Mouse (Mus musculus): Measurements from ENCODE around the gene Nbeal2. TPM values are rescaled to one million over a fixed set of nuclear protein-coding genes. Genes with fewer than 3 reads are reported as not detected.

Gene Nbeal2
- polyA plus RNA-seq, 1 experiment, result 28.1 TPM

DNA sequence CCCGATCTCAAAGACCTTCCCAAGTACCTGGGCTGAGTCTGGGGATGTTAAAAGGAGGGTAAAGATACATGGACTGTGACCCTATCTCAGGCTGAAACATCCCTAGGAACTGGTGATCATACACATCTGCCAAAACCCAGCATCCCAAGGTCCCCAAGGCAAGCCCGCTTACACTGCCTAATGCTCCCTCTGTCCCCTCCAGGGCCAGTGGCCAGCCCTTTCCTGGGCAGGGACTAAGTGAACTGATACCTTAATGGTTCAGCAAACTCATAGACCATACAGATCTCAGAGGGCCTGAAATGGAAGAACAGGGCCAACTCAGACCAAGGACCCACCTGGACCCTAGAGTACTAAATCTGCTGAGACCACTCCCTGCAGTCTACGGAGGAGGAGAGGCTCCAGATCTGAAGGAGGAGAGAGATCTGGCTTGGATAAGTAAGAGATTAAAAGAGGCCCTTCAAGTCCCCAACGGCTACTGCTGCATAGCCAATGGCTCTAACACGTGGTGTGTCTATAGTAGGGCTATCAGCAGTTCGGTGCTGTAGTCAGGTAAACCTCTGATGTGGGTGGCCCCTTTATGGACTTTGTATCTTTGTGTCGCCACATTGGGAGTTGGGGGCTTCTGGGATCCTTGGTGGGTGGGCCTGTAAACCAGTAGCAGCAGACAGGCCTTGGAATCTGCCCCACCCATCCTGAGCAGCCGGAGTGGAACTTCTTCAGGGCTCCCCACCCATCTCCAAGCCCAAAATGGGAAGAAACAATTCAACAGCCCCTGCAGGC, 30.4 kb downstream of the Nbeal2 start:
- 54% methylated on average over 8 of the region's 8 CpGs for WGBS
- peaks cover 4% of the 10 kb centered on the region for H3K4me1 ChIP-seq (ENCODE audit: control insufficient read depth, insufficient read depth, insufficient read length, low read length)
- H3K27ac ChIP-seq (ENCODE audit: insufficient read depth, low read depth, low read length), result peak overlapping the region; percentile 25; the same call in 1 of the 2 replicates
- H3K27me3 ChIP-seq (ENCODE audit: control insufficient read depth, insufficient read depth, low read length), result no peaks in the 10 kb centered on the region
- TF ChIP-seq CTCF (IDR thresholded peaks at IDR 0.05; ENCODE audit: extremely low read depth, insufficient read length, insufficient replicate concordance, low read depth, low read length), result no peak
- no peak for TF ChIP-seq POLR2A (IDR thresholded peaks at IDR 0.05; ENCODE audit: low read depth, low read length)
- H3K4me3 ChIP-seq (ENCODE audit: low read depth, low read length), result peak overlapping the region; percentile 68
- peaks cover 24% of the 10 kb centered on the region for H3K36me3 ChIP-seq (ENCODE audit: control insufficient read depth, insufficient read depth, low read length)

DNA sequence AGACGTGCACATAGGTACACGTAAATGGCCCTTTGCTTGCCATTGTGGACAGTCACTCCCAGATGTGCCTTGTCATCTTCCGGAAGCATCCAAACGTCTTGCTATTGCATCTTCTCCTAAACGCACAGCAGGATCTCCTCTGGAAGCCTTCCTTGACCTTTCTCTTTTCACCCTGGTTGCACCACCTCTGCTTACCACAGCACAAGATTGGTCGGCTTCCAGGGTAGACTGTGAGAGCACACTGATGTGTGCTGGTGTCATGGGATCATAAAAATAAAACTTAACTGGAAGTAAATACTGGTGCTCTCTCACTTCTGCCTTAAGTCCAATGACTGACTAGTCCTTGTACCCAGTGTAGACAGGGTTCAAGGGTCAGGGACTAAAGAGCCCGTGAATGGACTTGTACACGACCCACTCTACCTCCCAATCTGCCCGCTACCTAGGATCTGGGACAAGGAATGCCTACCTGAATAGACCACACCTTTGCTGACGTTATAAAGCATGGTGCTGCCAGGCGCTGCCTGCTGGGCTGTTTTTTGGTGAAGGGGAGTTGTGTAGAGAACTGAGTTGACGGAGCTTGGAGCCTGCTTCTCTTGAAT, 31.2 kb downstream of the Nbeal2 start:
- peaks cover 4% of the 10 kb centered on the region for H3K4me1 ChIP-seq (ENCODE audit: control insufficient read depth, insufficient read depth, insufficient read length, low read length)
- WGBS, result 63% methylated on average over 12 of the region's 12 CpGs
- H3K27me3 ChIP-seq (ENCODE audit: control insufficient read depth, insufficient read depth, low read length), result no peaks in the 10 kb centered on the region
- TF ChIP-seq CTCF (IDR thresholded peaks at IDR 0.05; ENCODE audit: extremely low read depth, insufficient read length, insufficient replicate concordance, low read depth, low read length) (no peak), POLR2A (IDR thresholded peaks at IDR 0.05; ENCODE audit: low read depth, low read length) (no peak)
- no peak overlapping the region for H3K27ac ChIP-seq (ENCODE audit: insufficient read depth, low read depth, low read length)
- H3K4me3 ChIP-seq (ENCODE audit: low read depth, low read length), result no peak overlapping the region
- peaks cover 21% of the 10 kb centered on the region for H3K36me3 ChIP-seq (ENCODE audit: control insufficient read depth, insufficient read depth, low read length)

DNA sequence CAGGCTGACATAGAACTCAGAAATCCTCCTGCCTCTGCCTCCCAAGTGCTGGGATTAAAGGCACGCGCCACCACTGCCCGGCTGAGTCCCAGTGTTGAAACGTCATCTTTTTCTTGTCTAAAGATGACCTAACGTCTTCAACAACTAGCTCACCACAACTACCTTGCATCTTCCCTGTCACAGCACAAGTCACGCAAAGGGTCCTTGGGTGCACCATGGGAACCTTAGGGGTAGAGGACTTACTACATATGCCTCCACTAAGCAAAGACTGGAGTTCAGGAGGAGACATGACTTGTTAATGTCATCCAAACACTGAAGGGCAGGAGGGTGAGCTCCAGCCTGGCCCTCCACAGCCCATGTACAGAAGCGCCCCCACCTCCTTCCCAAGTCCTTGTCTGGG, 33.3 kb downstream of the Nbeal2 start:
- Histone ChIP-seq H3K27ac (ENCODE audit: insufficient read depth, low read depth, low read length) (no peak overlapping the region), H3K4me3 (ENCODE audit: low read depth, low read length) (no peak overlapping the region), H3K36me3 (ENCODE audit: control insufficient read depth, insufficient read depth, low read length) (peaks cover 27% of the 10 kb centered on the region), H3K4me1 (ENCODE audit: control insufficient read depth, insufficient read depth, insufficient read length, low read length) (peaks cover 4% of the 10 kb centered on the region), H3K27me3 (ENCODE audit: control insufficient read depth, insufficient read depth, low read length) (no peaks in the 10 kb centered on the region)
- WGBS, result 96% methylated on average over 7 of the region's 7 CpGs
- TF ChIP-seq POLR2A (IDR thresholded peaks at IDR 0.05; ENCODE audit: low read depth, low read length) (no peak), CTCF (IDR thresholded peaks at IDR 0.05; ENCODE audit: extremely low read depth, insufficient read length, insufficient replicate concordance, low read depth, low read length) (no peak)

DNA sequence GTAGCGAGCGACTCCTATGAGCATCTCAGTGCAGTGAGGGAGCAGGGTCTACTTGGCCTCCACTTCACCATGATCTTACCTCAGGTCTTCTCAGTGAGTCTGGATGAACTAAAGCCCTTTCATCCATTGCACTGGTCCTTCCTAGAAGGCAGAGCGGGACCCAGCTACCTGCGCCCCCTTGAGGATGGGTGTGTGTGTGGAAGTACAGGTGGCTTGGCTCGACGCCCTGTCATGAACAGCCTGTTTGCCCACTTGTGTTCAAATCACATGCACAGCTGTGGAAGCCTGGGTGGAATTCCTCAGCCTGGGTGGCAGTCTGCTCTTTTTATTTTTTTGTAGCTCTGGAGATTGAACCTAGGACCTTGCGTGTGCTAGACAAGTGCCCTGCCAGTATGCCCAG, 33.8 kb downstream of the Nbeal2 start:
- TF ChIP-seq CTCF (IDR thresholded peaks at IDR 0.05; ENCODE audit: extremely low read depth, insufficient read length, insufficient replicate concordance, low read depth, low read length) (no peak), POLR2A (IDR thresholded peaks at IDR 0.05; ENCODE audit: low read depth, low read length) (no peak)

DNA sequence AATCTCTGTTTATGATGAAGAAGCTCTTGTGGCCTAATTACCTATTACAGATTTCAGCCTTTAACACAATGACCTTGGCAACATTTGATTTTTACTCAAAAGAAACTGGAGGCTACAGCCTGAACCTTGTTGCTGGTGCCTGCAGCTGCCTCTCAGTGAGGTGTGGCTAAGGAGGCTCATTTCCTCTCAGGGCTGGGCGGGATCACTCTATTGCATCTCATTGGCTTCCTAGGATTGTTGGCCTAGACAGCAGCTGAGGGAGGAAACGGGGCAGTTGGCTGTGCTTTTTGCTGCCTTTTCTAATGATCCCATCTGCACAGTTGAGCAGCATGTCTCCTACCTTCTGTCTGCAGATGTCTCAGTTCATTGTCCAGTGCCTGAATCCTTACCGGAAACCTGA, 36.9 kb downstream of the Nbeal2 start:
- no peaks in the 10 kb centered on the region for H3K4me1 ChIP-seq (ENCODE audit: control insufficient read depth, insufficient read depth, insufficient read length, low read length)
- H3K4me3 ChIP-seq (ENCODE audit: low read depth, low read length), result no peak overlapping the region
- TF ChIP-seq CTCF (IDR thresholded peaks at IDR 0.05; ENCODE audit: extremely low read depth, insufficient read length, insufficient replicate concordance, low read depth, low read length) (no peak), POLR2A (IDR thresholded peaks at IDR 0.05; ENCODE audit: low read depth, low read length) (no peak)
- no peaks in the 10 kb centered on the region for H3K27me3 ChIP-seq (ENCODE audit: control insufficient read depth, insufficient read depth, low read length)
- H3K36me3 ChIP-seq (ENCODE audit: control insufficient read depth, insufficient read depth, low read length), result peaks cover 49% of the 10 kb centered on the region
- no peak overlapping the region for H3K27ac ChIP-seq (ENCODE audit: insufficient read depth, low read depth, low read length)
- 80% methylated on average over 3 of the region's 3 CpGs for WGBS

More for the DNA sequence above, 33.8 kb downstream of the Nbeal2 start:
- peaks cover 32% of the 10 kb centered on the region for H3K36me3 ChIP-seq (ENCODE audit: control insufficient read depth, insufficient read depth, low read length)
- 76% methylated on average over 7 of the region's 7 CpGs for WGBS
- H3K4me1 ChIP-seq (ENCODE audit: control insufficient read depth, insufficient read depth, insufficient read length, low read length), result peaks cover 3% of the 10 kb centered on the region
- H3K27me3 ChIP-seq (ENCODE audit: control insufficient read depth, insufficient read depth, low read length), result no peaks in the 10 kb centered on the region
- H3K4me3 ChIP-seq (ENCODE audit: low read depth, low read length), result no peak overlapping the region
- no peak overlapping the region for H3K27ac ChIP-seq (ENCODE audit: insufficient read depth, low read depth, low read length)

DNA sequence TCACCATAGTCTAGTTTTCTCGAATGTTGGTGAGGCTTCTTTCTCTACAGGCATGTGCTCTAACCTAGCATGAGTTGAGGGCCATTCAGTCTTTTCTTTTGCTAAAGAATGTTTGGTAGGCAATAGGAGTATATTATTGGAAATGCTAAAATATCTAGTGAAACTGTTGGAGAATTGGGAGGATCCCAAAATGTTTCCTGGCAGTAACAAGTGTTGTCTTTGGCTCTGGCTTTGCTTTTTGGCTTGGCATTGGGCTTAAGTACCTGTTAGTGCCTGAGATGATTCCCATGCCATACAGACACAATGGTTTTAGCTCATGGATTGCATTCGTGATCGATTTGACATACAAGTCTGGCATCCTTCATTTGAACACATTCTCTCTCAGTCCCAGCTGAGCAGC, 42.5 kb downstream of the Nbeal2 start:
- Histone ChIP-seq H3K4me1 (ENCODE audit: control insufficient read depth, insufficient read depth, insufficient read length, low read length) (no peaks in the 10 kb centered on the region), H3K4me3 (ENCODE audit: low read depth, low read length) (no peak overlapping the region), H3K27ac (ENCODE audit: insufficient read depth, low read depth, low read length) (no peak overlapping the region), H3K36me3 (ENCODE audit: control insufficient read depth, insufficient read depth, low read length) (peaks cover 47% of the 10 kb centered on the region), H3K27me3 (ENCODE audit: control insufficient read depth, insufficient read depth, low read length) (no peaks in the 10 kb centered on the region)
- TF ChIP-seq CTCF (IDR thresholded peaks at IDR 0.05; ENCODE audit: extremely low read depth, insufficient read length, insufficient replicate concordance, low read depth, low read length), result no peak
- TF ChIP-seq POLR2A (IDR thresholded peaks at IDR 0.05; ENCODE audit: low read depth, low read length), result no peak
- 86% methylated on average over 3 of the region's 3 CpGs for WGBS

DNA sequence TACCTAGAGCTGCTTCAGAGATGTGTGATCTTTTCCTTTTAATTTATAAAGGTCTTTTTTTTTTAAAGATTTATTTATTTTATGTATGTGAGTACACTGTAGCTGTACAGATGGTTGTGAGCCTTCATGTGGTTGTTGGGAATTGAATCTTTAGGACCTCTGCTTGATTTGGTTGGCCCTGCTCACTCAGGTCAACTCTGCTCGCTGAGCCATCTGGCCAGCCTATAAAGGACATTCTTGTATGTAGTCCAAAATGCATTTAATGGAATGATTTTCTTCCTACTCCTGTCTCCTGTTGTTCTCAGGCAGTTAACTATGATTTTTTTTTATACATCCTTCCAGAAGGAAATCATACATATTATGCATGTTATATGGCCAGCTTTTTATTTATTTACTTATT, 70.4 kb downstream of the Nbeal2 start:
- no peak overlapping the region for H3K4me3 ChIP-seq (ENCODE audit: low read depth, low read length)
- 81% methylated on average over 1 of the region's 1 CpGs for WGBS
- TF ChIP-seq POLR2A (IDR thresholded peaks at IDR 0.05; ENCODE audit: low read depth, low read length) (no peak), CTCF (IDR thresholded peaks at IDR 0.05; ENCODE audit: extremely low read depth, insufficient read length, insufficient replicate concordance, low read depth, low read length) (no peak)
- H3K27me3 ChIP-seq (ENCODE audit: control insufficient read depth, insufficient read depth, low read length), result no peaks in the 10 kb centered on the region
- no peaks in the 10 kb centered on the region for H3K4me1 ChIP-seq (ENCODE audit: control insufficient read depth, insufficient read depth, insufficient read length, low read length)
- peaks cover 17% of the 10 kb centered on the region for H3K36me3 ChIP-seq (ENCODE audit: control insufficient read depth, insufficient read depth, low read length)
- no peak overlapping the region for H3K27ac ChIP-seq (ENCODE audit: insufficient read depth, low read depth, low read length)

All from small intestine, adult 2 months (tissue).